Mouse (Mus musculus) lung, adult 18-20 months (tissue): Measurements from ENCODE around the gene Olfr68.
"Not testable (repeated sequence)": the region's sequence is repeated elsewhere in the genome, so short reads cannot be mapped to it uniquely, and the experiment has no call there.

ENCODE experiments used
- DNase-seq, 2 experiments: peaks; one replicate each; pipeline ENCODE4 v3.0.0; 2022; ENCODE audit warnings: mixed read lengths in 2 of 2

Gene Olfr68

GRCm38 (mm10) chr7:103762212-103762611 is 17.3 kb downstream of the Olfr68 start:
- not testable (repeated sequence) for DNase-seq

- DNase-seq = no peak
These were observed 22.3 kb downstream of the Olfr68 start, which contains the start of gene Olfr630 for GRCm38 (mm10) chr7:103757233-103757632. Gene Olfr630, minus strand, starts transcription at chr7:103757333.

GRCm38 (mm10) chr7:103744843-103745242 is 34.7 kb downstream of the Olfr68 start, which contains the start of gene Olfr629:
Gene Olfr629, minus strand, starts transcription at chr7:103744943.
- no peak for DNase-seq

- no peak for DNase-seq
These were observed 49.4 kb downstream of the Olfr68 start, which contains the start of gene Olfr628 for GRCm38 (mm10) chr7:103730074-103730473. Gene Olfr628, plus strand, starts transcription at chr7:103730374.
